Mouse (Mus musculus): ENCODE results near the gene Igdcc3.

Igdcc3 gene

DNA sequence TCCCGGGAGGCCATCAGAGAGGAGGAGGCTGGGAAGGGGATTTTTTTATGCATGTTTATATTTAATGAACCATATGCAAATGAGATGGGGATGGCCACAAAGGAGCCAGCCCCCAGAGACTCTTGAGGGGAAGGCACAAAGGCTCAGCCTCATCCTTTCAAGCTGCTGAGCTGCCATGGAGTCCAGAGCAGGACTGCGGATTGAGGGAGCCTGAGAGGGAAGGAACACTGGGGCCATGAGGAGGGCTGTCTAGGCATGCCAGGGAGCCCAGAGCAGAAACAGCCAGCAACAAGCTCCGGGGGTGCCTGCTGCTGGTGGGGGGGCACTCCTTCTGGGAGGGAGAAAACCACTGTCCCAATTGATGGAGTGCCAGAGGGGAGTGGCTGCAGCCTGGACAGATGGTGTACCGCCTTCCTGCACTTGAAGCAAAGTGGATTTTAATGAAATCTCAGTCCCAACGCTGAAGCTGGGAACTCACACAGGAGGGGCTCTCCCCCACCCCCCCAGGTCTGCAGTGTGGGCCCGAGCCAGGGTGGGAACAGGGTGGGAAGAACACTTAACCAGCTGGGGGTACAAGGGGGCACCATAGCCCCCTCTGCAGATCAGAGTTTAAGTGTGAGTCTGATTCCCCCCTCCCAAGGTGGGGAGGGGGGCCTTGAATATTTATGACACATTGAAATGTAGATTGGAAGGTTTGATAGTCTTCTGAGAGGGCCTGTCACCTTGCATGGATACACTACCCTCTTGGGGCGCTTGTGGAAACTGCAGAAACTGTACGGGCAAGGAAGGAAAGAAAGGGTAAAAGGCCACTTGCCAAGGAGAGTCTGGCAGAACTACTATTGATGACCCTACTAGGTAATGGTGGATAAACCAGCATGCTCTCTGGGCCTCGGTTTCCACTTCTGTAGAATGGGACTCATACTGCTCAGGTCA is 35.2 kb downstream of the Igdcc3 start:
- DNase-seq (ENCODE audit: low read depth, low spot score) = no peak

DNA sequence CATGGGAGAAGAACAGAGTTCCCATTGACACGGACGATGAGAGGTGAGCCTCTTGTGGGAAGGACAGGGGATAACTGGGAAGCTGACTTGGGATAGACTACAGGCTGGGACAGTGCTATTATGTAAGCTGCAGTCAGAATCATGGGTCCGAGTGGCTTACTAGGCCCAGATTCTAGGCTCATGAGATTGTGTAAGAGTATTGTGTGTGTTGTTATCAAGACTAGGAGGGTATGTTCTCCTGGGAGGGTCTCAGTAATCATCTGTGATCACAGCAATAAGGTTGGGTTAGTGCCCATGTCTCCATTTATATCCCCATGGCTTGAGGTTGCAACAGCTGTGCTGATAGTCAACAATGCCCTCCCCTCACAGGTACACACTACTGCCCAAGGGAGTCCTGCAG is 36.5 kb downstream of the Igdcc3 start:
- no peak for DNase-seq (ENCODE audit: low read depth, low spot score)

DNA sequence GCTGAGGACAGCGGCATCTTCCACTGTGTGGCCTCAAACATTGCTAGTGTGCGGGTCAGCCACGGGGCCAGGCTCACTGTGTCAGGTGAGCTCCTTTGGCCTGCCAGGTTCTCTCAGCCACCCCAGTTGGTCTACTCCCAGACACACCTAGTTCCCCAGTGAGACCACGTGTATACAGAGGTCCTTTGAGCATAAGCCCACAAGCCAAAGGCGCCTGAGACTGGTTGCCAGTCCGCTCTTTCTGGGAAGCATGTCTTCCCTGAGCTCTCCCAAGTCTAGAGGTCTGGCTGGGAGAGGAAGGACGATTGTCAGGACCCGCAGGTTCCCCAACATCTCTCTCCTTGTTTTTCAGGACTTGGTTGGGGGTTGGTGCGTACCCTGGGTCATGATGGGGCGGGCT is 36.9 kb downstream of the Igdcc3 start:
- no peak for DNase-seq (ENCODE audit: low read depth, low spot score)

GRCm38 (mm10) chr9:65178336-65179213 is 37.6 kb downstream of the Igdcc3 start:
- peak; percentile 83 for DNase-seq (ENCODE audit: low read depth, low spot score)

GRCm38 (mm10) chr9:65179817-65180624 is 39.0 kb downstream of the Igdcc3 start:
- no peak for DNase-seq (ENCODE audit: low read depth, low spot score)

DNA sequence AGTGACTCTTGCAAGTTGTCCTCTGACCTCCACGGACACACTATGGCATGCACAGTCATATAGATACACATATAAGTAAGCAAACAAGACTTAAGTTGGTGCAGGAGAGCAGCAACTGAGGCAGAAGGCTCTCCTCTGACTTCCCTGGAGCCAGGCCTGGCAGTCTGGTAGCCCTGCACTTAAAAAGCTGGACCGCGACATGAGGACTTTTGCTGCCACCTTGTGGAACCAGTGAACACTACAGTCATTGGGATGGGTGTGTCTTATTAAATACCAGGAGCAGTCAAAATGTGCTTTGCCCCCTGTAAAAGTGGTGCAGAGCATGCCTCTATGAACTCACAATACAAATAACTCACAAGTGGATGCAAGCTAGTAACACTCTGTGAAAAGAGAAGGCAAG is 47.6 kb downstream of the Igdcc3 start:
- DNase-seq (ENCODE audit: low read depth, low spot score) = peak; percentile 87

GRCm38 (mm10) chr9:65190306-65190705 is 49.3 kb downstream of the Igdcc3 start:
- DNase-seq (ENCODE audit: low read depth, low spot score) = no peak

- DNase-seq (ENCODE audit: low read depth, low spot score) = no peak
Measured at GRCm38 (mm10) chr9:65191389-65191754, 50.4 kb downstream of the Igdcc3 start.

- DNase-seq (ENCODE audit: low read depth, low spot score) = no peak
Measured at GRCm38 (mm10) chr9:65191755-65192469, 50.9 kb downstream of the Igdcc3 start.

DNA sequence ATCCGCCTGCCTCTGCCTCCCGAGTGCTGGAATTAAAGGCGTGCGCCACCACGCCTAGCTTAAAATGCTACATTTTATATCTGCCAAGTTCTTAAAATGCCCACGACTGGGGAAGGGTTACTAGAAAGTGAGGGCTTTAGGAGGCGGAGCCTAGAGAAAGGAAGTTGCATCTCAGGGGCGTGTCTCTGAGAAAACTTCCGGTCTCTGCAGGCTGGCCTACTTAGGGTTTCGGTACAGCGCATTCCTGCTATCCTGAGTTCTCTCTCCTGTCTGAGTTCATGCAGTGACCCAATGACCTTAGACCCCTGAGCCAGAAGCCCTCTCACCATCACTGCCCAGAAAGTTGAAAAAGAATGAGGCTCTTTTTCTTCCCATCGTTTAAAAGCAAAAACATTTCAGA is 52.2 kb downstream of the Igdcc3 start:
- no peak for DNase-seq (ENCODE audit: low read depth, low spot score)

DNA sequence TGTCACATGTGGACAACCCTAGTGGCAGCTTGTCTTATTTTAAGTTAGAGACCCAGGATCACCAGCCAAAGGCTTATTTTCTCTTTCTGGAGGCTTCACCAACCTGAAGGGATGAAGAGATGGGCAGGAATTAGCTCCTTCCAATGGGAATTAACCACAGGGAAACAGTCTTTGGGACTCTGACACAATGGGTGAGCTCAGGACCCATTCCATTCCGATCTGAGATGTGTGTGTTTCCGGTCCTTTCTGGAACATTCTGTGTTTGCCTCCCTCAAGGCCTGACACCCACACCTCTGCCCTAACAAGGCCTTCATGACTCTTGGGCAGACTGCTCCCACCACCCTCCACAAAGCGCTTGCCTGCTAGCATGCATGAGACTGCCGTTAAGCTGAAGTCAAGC is 54.1 kb downstream of the Igdcc3 start, which contains the start of gene Parp16:
Gene Parp16 (plus strand): TSS at position 301 of the 400 bp plus-strand sequence.
- DNase-seq (ENCODE audit: low read depth, low spot score) = no peak

- DNase-seq (ENCODE audit: low read depth, low spot score) = no peak
Measured at GRCm38 (mm10) chr9:65195621-65195981, 54.6 kb downstream of the Igdcc3 start.

- DNase-seq (ENCODE audit: low read depth, low spot score) = no peak
Measured at GRCm38 (mm10) chr9:65195982-65196737, 55.2 kb downstream of the Igdcc3 start.

GRCm38 (mm10) chr9:65196738-65197569 is 56.0 kb downstream of the Igdcc3 start:
- DNase-seq (ENCODE audit: low read depth, low spot score) = peak; percentile 85

DNA sequence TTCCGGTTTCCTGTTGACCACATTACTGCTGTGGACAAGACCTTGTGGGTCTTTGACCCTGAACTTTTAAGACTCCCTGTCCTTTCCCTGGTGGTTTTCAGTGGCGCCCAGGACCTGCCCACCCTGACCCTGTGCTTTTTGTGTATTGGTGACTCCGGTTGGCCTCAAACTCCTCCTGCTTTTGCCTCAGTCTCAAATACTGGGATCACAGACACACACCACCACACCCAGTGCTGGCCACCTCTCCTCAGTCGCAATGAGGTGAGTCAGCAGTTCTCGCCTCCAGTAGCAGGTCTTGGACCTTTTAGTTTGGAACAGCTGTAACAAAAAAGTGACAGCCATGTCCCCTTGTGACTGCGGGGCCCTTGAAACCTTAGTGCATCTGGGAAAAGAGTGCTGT is 56.8 kb downstream of the Igdcc3 start:
- DNase-seq (ENCODE audit: low read depth, low spot score) = no peak

GRCm38 (mm10) chr9:65199723-65200122 is 58.7 kb downstream of the Igdcc3 start:
- DNase-seq (ENCODE audit: low read depth, low spot score) = no peak

DNA sequence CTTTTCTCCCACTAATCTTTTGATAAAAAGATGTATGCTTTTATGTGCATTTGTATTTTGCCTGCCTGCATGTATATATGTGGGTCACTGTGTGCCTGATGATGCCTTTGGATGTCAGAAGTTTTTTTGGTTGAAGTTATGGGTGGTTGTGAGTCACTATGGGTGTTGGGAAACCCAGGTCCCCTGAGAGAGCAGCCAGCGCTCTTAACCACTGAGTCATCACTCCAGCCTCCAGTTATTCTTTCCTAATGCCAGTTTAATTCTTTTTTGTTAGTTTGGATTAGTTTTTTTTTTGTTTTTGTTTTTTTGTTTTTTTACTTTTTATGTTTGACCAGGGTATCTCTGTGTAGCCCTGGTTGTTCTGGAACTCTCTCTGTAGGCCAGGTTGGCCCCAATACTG is 59.6 kb downstream of the Igdcc3 start:
- no peak for DNase-seq (ENCODE audit: low read depth, low spot score)

- no peak for DNase-seq (ENCODE audit: low read depth, low spot score)
Measured at GRCm38 (mm10) chr9:65201021-65201380, 60.0 kb downstream of the Igdcc3 start.

DNA sequence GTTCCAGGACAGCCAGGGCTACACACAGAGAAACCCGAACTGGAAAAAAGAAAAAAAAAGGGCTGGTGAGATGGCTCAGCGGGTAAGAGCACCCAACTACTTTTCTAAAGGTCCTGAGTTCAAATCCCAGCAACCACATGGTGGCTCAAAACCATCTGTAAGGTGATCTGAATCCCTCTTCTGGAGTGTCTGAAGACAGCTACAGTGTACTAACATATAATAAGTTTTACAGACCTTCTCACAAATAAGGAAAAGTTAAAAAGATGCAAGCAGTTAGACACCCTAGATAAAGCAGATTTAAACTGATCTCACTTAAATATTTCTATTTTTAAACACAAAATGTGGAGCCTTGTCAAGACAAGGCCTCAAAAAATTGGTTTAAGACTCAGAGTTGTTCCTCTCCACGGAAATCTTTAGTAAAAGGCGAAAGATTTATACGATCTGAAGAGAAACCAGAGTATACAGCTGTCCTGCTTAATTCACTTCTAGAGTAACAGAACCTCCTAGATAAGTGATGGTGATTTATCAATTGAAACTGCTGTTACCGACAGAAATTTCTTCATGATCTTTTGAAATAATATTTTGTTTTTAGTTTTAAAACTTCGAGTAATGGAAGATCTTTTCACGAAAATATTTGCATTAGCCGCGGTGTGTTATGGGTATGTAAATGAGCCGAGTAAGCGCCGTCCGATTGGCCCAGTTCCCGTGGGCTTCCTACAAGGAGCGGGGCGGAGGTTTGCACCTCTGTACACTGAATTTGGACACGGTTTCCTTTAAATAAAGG is 60.6 kb downstream of the Igdcc3 start:
- DNase-seq (ENCODE audit: low read depth, low spot score) = peak; percentile 89

Data from retina, postnatal 7 days (tissue).